Mouse (Mus musculus) hindbrain, embryonic 15.5 days (tissue): ENCODE data around the gene Rap1a. TPM values are rescaled to one million over a fixed set of nuclear protein-coding genes. Genes with fewer than 3 reads are reported as not detected.

Experiments
- ATAC-seq: fragments of 200-750 bp; cut with Nextera tagmentation; 2 replicates; pipeline ENCODE4 v1.8.0; 2017; ENCODE audit warnings: low read depth, moderate number of reproducible peaks, moderate TSS enrichment; ENCODE audit not compliant: low FRiP score
- H3K27ac ChIP-seq: fragments of 300-500 bp; sonication (generic); replicated peaks from 2 replicates; pipeline ENCODE4 v1.5.1; 2015; ENCODE audit warnings: mild to moderate bottlenecking, inconsistent platforms
- H3K27me3 ChIP-seq: fragments of 300-500 bp; sonication (generic); 2 replicates; pipeline ENCODE4 v1.6.1; 2015; ENCODE audit warnings: control low read depth, inconsistent platforms
- H3K36me3 ChIP-seq: fragments of 300-500 bp; sonication (generic); 2 replicates; pipeline ENCODE4 v1.6.1; 2015; ENCODE audit warnings: control low read depth, inconsistent platforms
- H3K4me1 ChIP-seq: fragments of 300-500 bp; sonication (generic); replicated peaks from 2 replicates; pipeline ENCODE4 v1.6.1; 2015; ENCODE audit warnings: control low read depth, inconsistent platforms
- H3K4me2 ChIP-seq: fragments of 300-500 bp; sonication (generic); 2 replicates; pipeline ENCODE4 v1.6.1; 2015; ENCODE audit warnings: moderate library complexity, mild to moderate bottlenecking, inconsistent platforms
- H3K4me3 ChIP-seq: fragments of 300-500 bp; sonication (generic); 2 replicates; pipeline ENCODE4 v1.5.1; 2015; ENCODE audit warnings: mild to moderate bottlenecking, inconsistent platforms
- H3K9ac ChIP-seq: fragments of 300-500 bp; sonication (generic); 2 replicates; pipeline ENCODE4 v1.6.1; 2015; ENCODE audit warnings: inconsistent platforms
- H3K9me3 ChIP-seq: fragments of 300-500 bp; sonication (generic); 2 replicates; pipeline ENCODE4 v1.6.1; 2016; ENCODE audit warnings: control low read depth, inconsistent platforms
- WGBS: fragments of 180-500 bp; shearing (Covaris S2); methylation state at CpG from one replicate; pipeline ENCODE4 v1.1.7; 2015; 5-methylcytosine and 5-hydroxymethylcytosine counted together
- polyA plus RNA-seq: library from polyadenylated mRNA; unstranded; fragments of >200 nt; fragmentation: Nextera tagmentation; extraction: Ambion mirVana; gene quantifications from 2 replicates; pipeline ENCODE4 v1.2.1, GENCODE M21; 2015

The Rap1a gene
- polyA plus RNA-seq, 1 experiment from 2014 or later: 81.3 TPM

DNA sequence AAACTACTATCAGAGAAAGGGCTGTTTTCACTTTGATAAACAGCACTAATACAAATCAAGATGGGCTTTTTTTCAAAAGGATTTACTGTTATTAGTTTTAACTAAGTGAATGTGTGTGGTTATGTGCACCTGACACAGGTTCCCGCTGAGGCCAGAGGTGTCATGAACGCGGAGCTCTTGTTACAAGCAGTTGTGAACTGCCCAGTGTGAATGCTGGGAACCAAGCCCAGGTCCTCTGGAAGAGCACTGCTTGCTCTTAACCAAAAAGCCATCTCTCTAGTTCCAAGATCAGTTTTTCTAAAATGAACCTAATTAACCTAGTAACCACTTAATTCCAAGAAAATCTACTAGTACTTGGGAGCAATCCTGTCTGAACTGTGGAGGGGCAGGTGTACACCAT is 23.1 kb downstream of the Rap1a start:
- WGBS: 95% methylated on average over 3 of the region's 3 CpGs

DNA sequence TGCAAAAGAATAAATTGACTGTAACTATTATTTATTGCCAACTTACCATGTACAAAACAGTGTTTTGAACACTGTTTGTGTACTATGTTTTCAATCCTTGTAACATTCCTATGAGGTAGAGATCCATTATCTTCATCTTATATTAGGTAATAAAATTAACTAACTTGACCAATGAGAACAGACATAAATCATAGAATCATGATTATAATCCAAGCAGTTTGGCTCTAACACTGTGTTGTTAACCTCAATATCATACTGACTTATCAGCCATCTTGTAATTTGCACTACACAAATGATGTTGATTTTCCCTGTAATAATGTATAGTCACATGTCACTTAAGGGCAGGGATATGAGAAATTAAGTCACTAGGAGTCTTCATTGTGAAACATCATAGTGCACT is 26.6 kb downstream of the Rap1a start:
- ATAC-seq: no peak
- no peak overlapping the region for H3K9ac ChIP-seq
- H3K4me2 ChIP-seq: no peak overlapping the region
- H3K4me3 ChIP-seq: no peak overlapping the region
- no peaks in the 10 kb centered on the region for H3K27me3 ChIP-seq
- H3K9me3 ChIP-seq: no peaks in the 10 kb centered on the region
- H3K4me1 ChIP-seq: no peaks in the 10 kb centered on the region
- no peak overlapping the region for H3K27ac ChIP-seq
- no peaks in the 10 kb centered on the region for H3K36me3 ChIP-seq

More for the DNA sequence above, 23.1 kb downstream of the Rap1a start:
- H3K9me3 ChIP-seq: no peaks in the 10 kb centered on the region
- H3K36me3 ChIP-seq: no peaks in the 10 kb centered on the region
- H3K4me3 ChIP-seq: no peak overlapping the region
- H3K4me2 ChIP-seq: no peak overlapping the region
- no peak overlapping the region for H3K9ac ChIP-seq
- no peaks in the 10 kb centered on the region for H3K4me1 ChIP-seq
- no peaks in the 10 kb centered on the region for H3K27me3 ChIP-seq
- no peak for ATAC-seq
- H3K27ac ChIP-seq: no peak overlapping the region

DNA sequence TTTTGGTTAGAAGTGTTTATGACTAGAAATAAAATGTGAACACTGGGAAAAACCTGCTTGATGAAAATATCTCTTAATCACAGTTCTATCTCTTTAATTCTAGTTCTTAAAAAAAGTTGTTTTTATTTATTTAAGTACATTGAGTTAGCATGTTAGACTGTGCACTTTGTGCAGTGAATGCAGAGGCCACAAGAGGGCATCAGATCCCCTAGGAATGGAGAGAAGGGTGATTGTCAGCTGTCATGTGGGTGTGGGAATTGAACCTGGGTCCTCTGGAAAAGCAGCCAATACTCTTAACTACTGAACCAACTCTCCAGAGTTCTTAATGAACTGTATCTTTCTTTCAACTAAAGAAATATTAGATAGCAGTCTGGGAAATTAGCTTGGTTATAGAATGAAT is 29.6 kb downstream of the Rap1a start:
- Histone ChIP-seq H3K36me3 (no peaks in the 10 kb centered on the region), H3K4me2 (no peak overlapping the region), H3K9ac (no peak overlapping the region), H3K4me1 (no peaks in the 10 kb centered on the region), H3K4me3 (no peak overlapping the region), H3K9me3 (no peaks in the 10 kb centered on the region), H3K27ac (no peak overlapping the region), H3K27me3 (no peaks in the 10 kb centered on the region)
- no peak for ATAC-seq

DNA sequence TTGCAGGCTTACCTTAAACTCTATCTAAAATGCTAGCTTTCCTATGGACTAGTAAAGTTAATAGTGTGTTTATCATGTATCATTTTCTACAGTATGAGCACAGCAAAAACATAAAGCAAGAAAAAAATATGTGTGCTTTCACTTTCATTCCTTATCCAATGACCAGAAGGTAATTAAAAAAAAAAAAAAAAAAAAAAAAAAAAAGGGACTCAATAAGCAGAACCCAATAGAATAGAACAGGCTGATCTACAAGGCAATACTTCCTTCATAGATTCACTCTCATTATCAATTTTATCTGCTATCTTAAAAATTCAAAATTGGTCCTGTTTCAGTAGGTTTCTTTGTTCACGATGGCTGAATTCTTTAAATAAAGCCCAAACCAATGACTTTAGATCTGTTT is 30.3 kb downstream of the Rap1a start:
- Histone ChIP-seq H3K9ac (no peak overlapping the region), H3K27ac (no peak overlapping the region), H3K4me2 (no peak overlapping the region), H3K27me3 (no peaks in the 10 kb centered on the region), H3K4me3 (no peak overlapping the region), H3K36me3 (no peaks in the 10 kb centered on the region), H3K9me3 (no peaks in the 10 kb centered on the region), H3K4me1 (no peaks in the 10 kb centered on the region)
- 94% methylated on average over 1 of the region's 1 CpGs for WGBS
- no peak for ATAC-seq

DNA sequence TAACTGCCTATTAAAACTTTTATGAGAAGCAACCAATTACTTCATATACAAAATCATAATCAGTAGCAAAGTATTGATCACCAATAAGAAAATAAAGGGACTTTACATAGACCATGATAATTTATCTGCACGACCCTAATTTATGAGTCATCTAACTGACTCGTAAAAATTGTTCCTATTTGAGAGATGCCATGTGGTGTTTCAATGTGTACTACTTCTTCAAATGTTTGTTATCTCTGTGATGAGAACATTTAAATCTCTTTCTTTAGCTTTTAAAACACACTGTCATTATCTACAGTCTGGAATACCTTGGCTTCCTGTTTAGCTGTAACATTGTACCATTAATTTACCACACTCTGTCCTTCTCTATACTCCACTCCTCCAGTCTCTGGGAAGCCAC is 31.8 kb downstream of the Rap1a start:
- ATAC-seq: no peak

DNA sequence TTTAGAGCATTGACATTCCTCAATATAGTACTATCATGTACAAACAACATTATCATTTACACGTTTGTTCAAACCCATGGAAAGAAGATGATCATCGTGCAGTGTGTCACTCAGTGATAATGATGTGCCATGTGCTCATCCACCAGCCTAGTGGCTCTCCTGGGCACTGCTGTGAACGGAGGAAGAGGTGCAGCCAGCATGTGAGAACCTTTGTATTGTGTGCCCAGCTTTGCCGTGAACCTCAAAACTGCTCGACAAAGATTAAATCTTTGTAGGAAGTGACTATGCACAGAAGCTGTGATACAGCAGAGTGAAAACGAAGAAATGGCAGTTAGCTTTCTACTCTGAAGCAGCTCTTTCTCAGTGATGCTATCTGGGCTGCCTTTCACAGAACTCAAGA is 32.6 kb downstream of the Rap1a start:
- Histone ChIP-seq H3K4me2 (no peak overlapping the region), H3K9ac (no peak overlapping the region), H3K4me1 (no peaks in the 10 kb centered on the region), H3K9me3 (no peaks in the 10 kb centered on the region), H3K36me3 (no peaks in the 10 kb centered on the region), H3K27ac (no peak overlapping the region), H3K27me3 (no peaks in the 10 kb centered on the region), H3K4me3 (no peak overlapping the region)
- no peak for ATAC-seq
- 83% methylated on average over 6 of the region's 6 CpGs for WGBS

More for the DNA sequence above, 31.8 kb downstream of the Rap1a start:
- H3K9me3 ChIP-seq: no peaks in the 10 kb centered on the region
- no peaks in the 10 kb centered on the region for H3K27me3 ChIP-seq
- H3K9ac ChIP-seq: no peak overlapping the region
- no peak overlapping the region for H3K27ac ChIP-seq
- no peaks in the 10 kb centered on the region for H3K36me3 ChIP-seq
- no peak overlapping the region for H3K4me2 ChIP-seq
- H3K4me1 ChIP-seq: no peaks in the 10 kb centered on the region
- 92% methylated on average over 2 of the region's 2 CpGs for WGBS
- no peak overlapping the region for H3K4me3 ChIP-seq

DNA sequence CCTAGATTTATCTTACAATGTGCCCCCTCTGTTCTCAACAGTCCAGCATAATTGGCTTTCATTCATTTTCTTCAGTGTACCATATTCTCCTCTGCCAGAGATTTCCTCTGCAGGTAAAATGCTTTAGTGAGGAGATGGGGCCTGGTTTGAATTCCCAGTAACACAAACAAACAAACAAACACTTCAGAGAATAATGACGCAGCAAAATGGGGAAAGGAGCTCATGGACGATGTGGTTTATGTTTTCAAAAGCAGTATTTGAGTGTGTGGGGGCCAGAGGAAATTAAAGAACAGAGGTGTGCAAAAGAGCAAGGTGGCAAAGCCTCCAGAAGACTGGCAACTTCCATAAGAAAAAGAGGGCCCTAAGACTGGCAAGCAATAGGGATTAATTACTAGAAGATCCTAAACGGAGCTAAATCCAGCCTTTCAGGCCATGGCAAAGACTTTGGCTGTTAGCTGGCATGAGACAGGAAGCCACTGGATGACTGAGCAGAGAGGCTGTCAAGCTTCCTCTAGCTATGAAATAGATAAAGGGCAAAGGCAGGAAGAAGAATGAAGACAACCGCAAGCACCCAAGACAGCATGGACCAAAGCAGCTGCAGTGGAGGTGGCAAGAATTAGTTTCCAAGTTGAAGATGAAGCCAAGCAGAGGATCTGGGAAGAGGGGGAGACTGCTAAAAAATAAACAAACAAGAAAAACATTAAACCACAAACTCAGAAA is 37.8 kb downstream of the Rap1a start:
- Histone ChIP-seq H3K9ac (no peak overlapping the region), H3K27ac (no peak overlapping the region), H3K9me3 (no peaks in the 10 kb centered on the region), H3K4me2 (no peak overlapping the region), H3K4me3 (no peak overlapping the region), H3K36me3 (no peaks in the 10 kb centered on the region), H3K4me1 (no peaks in the 10 kb centered on the region; the same call in 1 of the 2 replicates), H3K27me3 (no peaks in the 10 kb centered on the region)
- ATAC-seq: no peak
- 77% methylated on average over 4 of the region's 4 CpGs for WGBS

DNA sequence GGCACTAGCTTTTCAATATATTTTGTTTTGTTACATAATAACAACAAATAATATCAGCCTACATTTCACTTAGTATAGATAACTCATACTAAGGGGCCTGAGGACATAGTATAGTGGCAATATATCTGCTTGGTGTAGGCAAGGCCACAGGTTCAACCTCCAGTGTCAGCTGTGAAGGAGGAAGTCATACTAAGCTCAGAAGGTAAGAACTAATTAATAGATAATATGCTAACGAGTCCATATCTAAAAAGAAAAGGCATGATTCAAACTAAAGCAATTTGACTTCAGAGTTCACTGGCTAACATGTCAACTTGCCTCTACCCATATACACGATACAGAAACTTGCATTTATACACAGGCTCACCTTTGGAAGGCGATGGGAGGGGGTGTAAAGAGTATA is 41.1 kb downstream of the Rap1a start:
- no peak overlapping the region for H3K27ac ChIP-seq
- H3K4me3 ChIP-seq: no peak overlapping the region
- H3K27me3 ChIP-seq: no peaks in the 10 kb centered on the region
- ATAC-seq: no peak
- no peaks in the 10 kb centered on the region for H3K36me3 ChIP-seq
- no peaks in the 10 kb centered on the region for H3K9me3 ChIP-seq
- H3K9ac ChIP-seq: no peak overlapping the region
- 96% methylated on average over 3 of the region's 3 CpGs for WGBS
- H3K4me1 ChIP-seq: peaks cover 3% of the 10 kb centered on the region; the same call in 1 of the 2 replicates
- no peak overlapping the region for H3K4me2 ChIP-seq

DNA sequence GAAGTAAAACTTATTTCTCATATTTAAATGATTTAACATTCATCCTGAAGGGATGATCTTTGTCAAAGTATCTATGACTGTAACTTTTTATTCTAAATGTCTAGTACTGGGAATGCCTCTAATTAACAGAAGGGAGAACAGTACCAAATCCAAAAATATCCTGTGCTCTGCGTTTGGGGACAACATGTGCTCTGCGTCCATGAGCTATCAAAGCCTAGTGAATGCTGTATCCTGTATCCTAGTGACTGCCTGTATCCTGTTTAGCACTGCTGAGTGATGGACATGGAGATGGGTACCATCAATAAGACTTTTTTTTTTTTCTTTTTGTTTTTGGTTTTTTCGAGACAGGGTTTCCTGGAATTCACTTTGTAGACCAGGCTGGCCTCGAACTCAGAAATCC is 42.5 kb downstream of the Rap1a start:
- Histone ChIP-seq H3K4me3 (no peak overlapping the region), H3K27me3 (no peaks in the 10 kb centered on the region), H3K4me2 (no peak overlapping the region), H3K4me1 (peaks cover 3% of the 10 kb centered on the region; the same call in 1 of the 2 replicates), H3K9ac (no peak overlapping the region), H3K27ac (no peak overlapping the region), H3K9me3 (no peaks in the 10 kb centered on the region), H3K36me3 (no peaks in the 10 kb centered on the region)
- 92% methylated on average over 4 of the region's 4 CpGs for WGBS
- no peak for ATAC-seq

DNA sequence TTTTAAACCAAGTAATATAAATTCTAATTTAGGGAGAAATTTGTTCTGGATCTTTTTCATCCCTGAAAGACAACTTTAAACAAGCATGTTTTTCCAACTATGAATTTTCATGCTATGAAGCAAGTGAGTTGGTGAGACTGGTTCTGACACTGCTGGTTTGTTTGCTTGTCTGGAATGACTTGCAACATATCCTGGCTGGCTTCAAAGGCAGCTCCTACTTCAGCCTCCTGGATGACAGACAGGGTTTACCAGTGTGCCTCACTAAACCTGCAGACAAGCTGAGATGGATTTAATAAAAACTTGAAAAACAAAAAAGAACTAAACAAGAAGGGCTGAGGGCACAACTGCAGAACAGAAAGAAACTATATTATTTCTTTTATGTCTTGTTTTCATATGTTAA is 43.0 kb downstream of the Rap1a start:
- Histone ChIP-seq H3K27ac (no peak overlapping the region), H3K4me2 (no peak overlapping the region), H3K9me3 (no peaks in the 10 kb centered on the region), H3K9ac (no peak overlapping the region), H3K27me3 (no peaks in the 10 kb centered on the region), H3K4me1 (peaks cover 3% of the 10 kb centered on the region; the same call in 1 of the 2 replicates), H3K4me3 (no peak overlapping the region), H3K36me3 (no peaks in the 10 kb centered on the region)
- ATAC-seq: no peak

DNA sequence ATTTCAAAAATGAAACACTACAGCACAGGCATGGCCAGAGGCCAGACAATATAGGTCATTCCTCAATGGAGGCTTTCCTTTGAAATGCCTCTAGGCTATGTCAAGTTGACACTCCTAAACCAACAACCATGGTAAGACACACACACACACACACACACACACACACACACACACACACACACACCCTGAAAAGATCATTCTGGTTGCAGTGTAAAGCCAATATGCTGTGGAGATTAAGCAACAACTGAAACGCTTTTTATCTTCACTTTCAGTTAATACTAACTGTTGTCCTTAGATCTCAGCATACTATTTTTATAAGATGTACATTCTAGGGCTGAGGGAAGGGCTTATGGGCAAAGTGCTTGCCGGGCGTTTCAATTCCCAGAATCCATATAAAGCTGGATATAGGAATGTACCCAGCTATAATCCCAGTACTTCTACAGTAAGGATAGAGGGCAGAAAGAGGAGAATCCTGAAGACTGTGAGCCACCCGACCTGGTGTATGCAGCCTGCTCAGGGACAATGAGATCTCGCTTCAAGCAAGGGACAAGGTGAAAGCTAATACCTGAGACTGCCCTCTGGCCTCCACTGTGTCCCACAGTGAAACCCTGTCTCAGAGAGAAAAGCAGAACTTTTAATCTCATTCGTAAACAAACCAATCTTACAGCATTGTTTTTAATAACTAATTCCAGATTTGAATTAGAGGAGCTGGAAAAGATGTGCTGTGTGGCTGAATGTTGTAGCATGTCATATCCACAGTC is 43.6 kb downstream of the Rap1a start:
- peaks cover 3% of the 10 kb centered on the region; the same call in 1 of the 2 replicates for H3K4me1 ChIP-seq
- WGBS: 90% methylated on average over 6 of the region's 6 CpGs
- H3K4me2 ChIP-seq: no peak overlapping the region
- H3K9me3 ChIP-seq: no peaks in the 10 kb centered on the region
- H3K36me3 ChIP-seq: no peaks in the 10 kb centered on the region
- H3K9ac ChIP-seq: no peak overlapping the region
- ATAC-seq: no peak
- no peak overlapping the region for H3K4me3 ChIP-seq
- H3K27me3 ChIP-seq: no peaks in the 10 kb centered on the region
- no peak overlapping the region for H3K27ac ChIP-seq

DNA sequence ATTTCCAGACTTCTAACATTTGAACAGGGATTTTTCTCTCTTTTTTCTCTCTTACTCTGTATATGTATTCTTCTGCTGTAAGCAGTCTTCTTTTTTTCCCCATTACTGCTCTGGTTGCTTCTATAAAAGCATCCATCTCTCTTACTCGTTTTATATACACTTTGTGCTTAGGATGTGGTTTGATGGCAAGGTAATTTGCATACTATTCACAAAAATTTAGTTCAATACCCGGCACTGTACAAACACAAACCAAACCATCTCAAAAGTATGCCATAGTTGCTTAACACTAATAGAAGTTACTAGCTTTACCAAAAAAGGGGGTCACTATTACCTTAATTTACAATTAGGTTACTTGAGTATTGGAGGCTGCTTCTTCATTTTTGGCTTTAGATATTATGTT is 44.6 kb downstream of the Rap1a start:
- ATAC-seq: no peak
- no peaks in the 10 kb centered on the region for H3K9me3 ChIP-seq
- no peak overlapping the region for H3K4me2 ChIP-seq
- no peaks in the 10 kb centered on the region for H3K36me3 ChIP-seq
- H3K27me3 ChIP-seq: no peaks in the 10 kb centered on the region
- no peak overlapping the region for H3K27ac ChIP-seq
- no peak overlapping the region for H3K9ac ChIP-seq
- H3K4me1 ChIP-seq: peaks cover 3% of the 10 kb centered on the region; the same call in 1 of the 2 replicates
- H3K4me3 ChIP-seq: no peak overlapping the region
- WGBS: 72% methylated on average over 2 of the region's 2 CpGs
